Mouse (Mus musculus) embryonic facial prominence, embryonic 15.5 days (tissue): ENCODE measurements around the gene Tubb2b. TPM values are rescaled to one million over a fixed set of nuclear protein-coding genes. Genes with fewer than 3 reads are reported as not detected.

Experiments used
- ATAC-seq: fragments of 200-750 bp; cut with Nextera tagmentation; 2 replicates; pipeline ENCODE4 v1.8.0; 2017; ENCODE audit warnings: low read depth, moderate TSS enrichment; ENCODE audit not compliant: insufficient number of reproducible peaks, low FRiP score, low TSS enrichment
- H3K27ac ChIP-seq: fragments of 300-500 bp; sonication (generic); replicated peaks from 2 replicates; pipeline ENCODE4 v1.5.1; 2015; ENCODE audit warnings: mild to moderate bottlenecking, inconsistent platforms
- H3K27me3 ChIP-seq: fragments of 300-500 bp; sonication (generic); 2 replicates; pipeline ENCODE4 v1.6.1; 2015; ENCODE audit warnings: inconsistent platforms
- H3K36me3 ChIP-seq: fragments of 300-500 bp; sonication (generic); 2 replicates; pipeline ENCODE4 v1.6.1; 2015; ENCODE audit warnings: mild to moderate bottlenecking, inconsistent platforms
- H3K4me1 ChIP-seq: fragments of 300-500 bp; sonication (generic); 2 replicates; pipeline ENCODE4 v1.6.1; 2015; ENCODE audit warnings: inconsistent platforms
- H3K4me2 ChIP-seq: fragments of 300-500 bp; sonication (generic); replicated peaks from 2 replicates; pipeline ENCODE4 v1.6.1; 2015; ENCODE audit warnings: mild to moderate bottlenecking, inconsistent platforms
- H3K4me3 ChIP-seq: fragments of 300-500 bp; sonication (generic); replicated peaks from 2 replicates; pipeline ENCODE4 v1.5.1; 2015; ENCODE audit warnings: mild to moderate bottlenecking, inconsistent platforms
- H3K9ac ChIP-seq: fragments of 300-500 bp; sonication (generic); 2 replicates; pipeline ENCODE4 v1.6.1; 2015; ENCODE audit warnings: inconsistent platforms
- H3K9me3 ChIP-seq: fragments of 300-500 bp; sonication (generic); replicated peaks from 2 replicates; pipeline ENCODE4 v1.6.1; 2016; ENCODE audit warnings: inconsistent platforms
- WGBS: fragments of 180-500 bp; shearing (Covaris S2); methylation state at CpG from one replicate; pipeline ENCODE4 v1.1.7; 2015; 5-methylcytosine and 5-hydroxymethylcytosine counted together
- polyA plus RNA-seq: library from polyadenylated mRNA; unstranded; fragments of >200 nt; fragmentation: Nextera tagmentation; extraction: Ambion mirVana; gene quantifications from 2 replicates; pipeline ENCODE4 v1.2.1, GENCODE M21; 2015

Tubb2b gene
- 55.4 and 56.9 TPM in 2 replicates for polyA plus RNA-seq

GRCm38 (mm10) chr13:34130226-34130731 lies at the start of gene Tubb2b:
Tubb2b (minus strand) TSS chr13:34130466.
- peak within 1 kb of the TSS; percentile 84 for H3K27ac ChIP-seq
- peaks cover 47% of the 10 kb centered on the region for H3K4me1 ChIP-seq
- H3K4me3 ChIP-seq, result peak within 1 kb of the TSS; percentile 67
- peak; percentile 89 for ATAC-seq
- H3K4me2 ChIP-seq, result peak within 1 kb of the TSS; percentile 87
- H3K36me3 ChIP-seq, result peaks cover 4% of the 10 kb centered on the region; the same call in 1 of the 2 replicates
- H3K9ac ChIP-seq, result peak within 1 kb of the TSS; percentile 42
- no peaks in the 10 kb centered on the region for H3K9me3 ChIP-seq
- under 1% methylated on average over 26 of the region's 26 CpGs for WGBS
- H3K27me3 ChIP-seq, result peaks cover 7% of the 10 kb centered on the region; the same call in 1 of the 2 replicates

GRCm38 (mm10) chr13:34174025-34174424 lies 43.8 kb upstream of the Tubb2b start:
- no peaks in the 10 kb centered on the region for H3K9me3 ChIP-seq
- H3K9ac ChIP-seq, result no peak overlapping the region
- no peak overlapping the region for H3K4me3 ChIP-seq
- WGBS, result 90% methylated on average over 6 of the region's 6 CpGs
- no peaks in the 10 kb centered on the region for H3K27me3 ChIP-seq
- 0 out of 2 replicates have a peak, but pooled peaks cover 4% of the 10 kb centered on the region for H3K36me3 ChIP-seq
- no peaks in the 10 kb centered on the region for H3K4me1 ChIP-seq
- H3K27ac ChIP-seq, result no peak overlapping the region
- no peak for ATAC-seq
- H3K4me2 ChIP-seq, result no peak overlapping the region

GRCm38 (mm10) chr13:34163304-34163975 lies 33.2 kb upstream of the Tubb2b start:
- no peaks in the 10 kb centered on the region for H3K27me3 ChIP-seq
- H3K4me1 ChIP-seq, result peaks cover 13% of the 10 kb centered on the region
- H3K27ac ChIP-seq, result peak overlapping the region; percentile 97
- no peaks in the 10 kb centered on the region for H3K9me3 ChIP-seq
- no peak; the same call in 1 of the 2 replicates for ATAC-seq
- 30% methylated on average over 12 of the region's 12 CpGs for WGBS
- H3K36me3 ChIP-seq, result peaks cover 10% of the 10 kb centered on the region
- peak overlapping the region; percentile 88 for H3K4me3 ChIP-seq
- peak overlapping the region; percentile 63 for H3K9ac ChIP-seq
- H3K4me2 ChIP-seq, result peak overlapping the region; percentile 74

GRCm38 (mm10) chr13:34162491-34163303 lies 32.4 kb upstream of the Tubb2b start, which contains the start of gene Psmg4:
Psmg4 (plus strand) TSS chr13:34162964.
- WGBS, result 2% methylated on average over 44 of the region's 44 CpGs
- no peaks in the 10 kb centered on the region for H3K9me3 ChIP-seq
- peak; percentile 95 for ATAC-seq
- peak within 1 kb of the TSS; percentile 88 for H3K4me3 ChIP-seq
- peak within 1 kb of the TSS; percentile 63 for H3K9ac ChIP-seq
- H3K27me3 ChIP-seq, result no peaks in the 10 kb centered on the region
- H3K27ac ChIP-seq, result peak within 1 kb of the TSS; percentile 97
- peaks cover 13% of the 10 kb centered on the region for H3K4me1 ChIP-seq
- H3K36me3 ChIP-seq, result peaks cover 10% of the 10 kb centered on the region
- H3K4me2 ChIP-seq, result peak within 1 kb of the TSS; percentile 74

- 38% methylated on average over 1 of the region's 1 CpGs for WGBS
These were observed 29.7 kb upstream of the Tubb2b start for GRCm38 (mm10) chr13:34159926-34160325.

GRCm38 (mm10) chr13:34157596-34158157 lies 27.4 kb upstream of the Tubb2b start:
- H3K4me2 ChIP-seq, result no peak overlapping the region
- WGBS, result 88% methylated on average over 3 of the region's 3 CpGs
- no peak for ATAC-seq
- no peak overlapping the region for H3K4me3 ChIP-seq
- H3K4me1 ChIP-seq, result peaks cover 35% of the 10 kb centered on the region
- no peak overlapping the region for H3K27ac ChIP-seq
- no peaks in the 10 kb centered on the region for H3K27me3 ChIP-seq
- H3K36me3 ChIP-seq, result no peaks in the 10 kb centered on the region
- H3K9me3 ChIP-seq, result no peaks in the 10 kb centered on the region
- no peak overlapping the region for H3K9ac ChIP-seq

More at GRCm38 (mm10) chr13:34159926-34160325, 29.7 kb upstream of the Tubb2b start:
- ATAC-seq, result no peak
- H3K4me2 ChIP-seq, result no peak overlapping the region
- no peak overlapping the region for H3K9ac ChIP-seq
- H3K4me1 ChIP-seq, result peaks cover 27% of the 10 kb centered on the region
- H3K27me3 ChIP-seq, result no peaks in the 10 kb centered on the region
- no peak overlapping the region for H3K27ac ChIP-seq
- H3K4me3 ChIP-seq, result no peak overlapping the region
- no peaks in the 10 kb centered on the region for H3K36me3 ChIP-seq
- no peaks in the 10 kb centered on the region for H3K9me3 ChIP-seq

- Histone ChIP-seq H3K36me3 (no peaks in the 10 kb centered on the region), H3K4me3 (no peak overlapping the region), H3K9ac (no peak overlapping the region), H3K4me2 (no peak overlapping the region), H3K27me3 (no peaks in the 10 kb centered on the region), H3K4me1 (peaks cover 29% of the 10 kb centered on the region), H3K27ac (peak overlapping the region; percentile 63), H3K9me3 (no peaks in the 10 kb centered on the region)
- peak; percentile 16; the same call in 1 of the 2 replicates for ATAC-seq
- WGBS, result 64% methylated on average over 2 of the region's 2 CpGs
These were observed 26.5 kb upstream of the Tubb2b start for GRCm38 (mm10) chr13:34156840-34157185.

- Histone ChIP-seq H3K4me2 (no peak overlapping the region; the same call in 1 of the 2 replicates), H3K4me1 (peaks cover 29% of the 10 kb centered on the region), H3K4me3 (no peak overlapping the region), H3K27ac (peak overlapping the region; percentile 63), H3K27me3 (no peaks in the 10 kb centered on the region), H3K9ac (no peak overlapping the region), H3K36me3 (no peaks in the 10 kb centered on the region), H3K9me3 (no peaks in the 10 kb centered on the region)
- WGBS, result 36% methylated on average over 8 of the region's 8 CpGs
- ATAC-seq, result peak; percentile 63
These were observed 26.0 kb upstream of the Tubb2b start for GRCm38 (mm10) chr13:34156133-34156839.

- Histone ChIP-seq H3K27ac (peak overlapping the region; percentile 55), H3K4me1 (peaks cover 38% of the 10 kb centered on the region), H3K4me3 (peak overlapping the region; percentile 27), H3K36me3 (no peaks in the 10 kb centered on the region), H3K4me2 (peak overlapping the region; percentile 36), H3K27me3 (no peaks in the 10 kb centered on the region), H3K9ac (no peak overlapping the region), H3K9me3 (no peaks in the 10 kb centered on the region)
- WGBS, result 31% methylated on average over 3 of the region's 3 CpGs
- ATAC-seq, result no peak
These were observed 24.6 kb upstream of the Tubb2b start for GRCm38 (mm10) chr13:34154931-34155272.

- no peak for ATAC-seq
These were observed 24.1 kb upstream of the Tubb2b start for GRCm38 (mm10) chr13:34154217-34154930.

More at GRCm38 (mm10) chr13:34154217-34154930, 24.1 kb upstream of the Tubb2b start:
- WGBS, result 49% methylated on average over 13 of the region's 13 CpGs
- no peaks in the 10 kb centered on the region for H3K9me3 ChIP-seq
- peaks cover 43% of the 10 kb centered on the region for H3K4me1 ChIP-seq
- H3K9ac ChIP-seq, result no peak overlapping the region
- H3K36me3 ChIP-seq, result no peaks in the 10 kb centered on the region
- H3K27me3 ChIP-seq, result no peaks in the 10 kb centered on the region
- peak overlapping the region; percentile 36 for H3K4me2 ChIP-seq
- H3K27ac ChIP-seq, result peak overlapping the region; percentile 55
- peak overlapping the region; percentile 27 for H3K4me3 ChIP-seq
